Mouse (Mus musculus) 3134 (cell line): ENCODE results near the gene Fzr1.

Source experiments
- DNase-seq: peaks from one replicate; pipeline ENCODE4 v3.0.0-alpha.2; 2011; ENCODE audit warnings: low spot score; ENCODE audit not compliant: insufficient read length; ENCODE audit errors: extremely low read depth

Gene Fzr1

DNA sequence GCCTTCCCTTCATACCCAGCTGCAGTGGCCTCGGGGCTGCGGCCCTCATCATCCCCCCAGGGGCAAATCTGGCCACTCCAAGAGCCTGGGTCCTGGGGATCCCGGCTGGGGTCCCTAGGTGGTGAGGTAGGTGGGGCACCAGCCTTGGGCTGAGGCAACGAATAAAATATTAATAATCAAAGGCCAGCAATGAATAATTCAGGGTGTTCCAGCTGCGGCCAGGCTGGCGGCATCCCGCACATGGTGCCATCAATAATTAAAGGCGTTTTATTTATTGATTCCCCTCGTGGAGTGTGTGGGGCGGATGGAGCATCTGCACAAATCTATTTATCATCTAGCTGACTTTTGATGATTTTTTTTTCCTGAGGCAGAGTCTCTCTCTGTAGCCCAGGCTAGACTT, 25.2 kb upstream of the Fzr1 start:
- no peak for DNase-seq

DNA sequence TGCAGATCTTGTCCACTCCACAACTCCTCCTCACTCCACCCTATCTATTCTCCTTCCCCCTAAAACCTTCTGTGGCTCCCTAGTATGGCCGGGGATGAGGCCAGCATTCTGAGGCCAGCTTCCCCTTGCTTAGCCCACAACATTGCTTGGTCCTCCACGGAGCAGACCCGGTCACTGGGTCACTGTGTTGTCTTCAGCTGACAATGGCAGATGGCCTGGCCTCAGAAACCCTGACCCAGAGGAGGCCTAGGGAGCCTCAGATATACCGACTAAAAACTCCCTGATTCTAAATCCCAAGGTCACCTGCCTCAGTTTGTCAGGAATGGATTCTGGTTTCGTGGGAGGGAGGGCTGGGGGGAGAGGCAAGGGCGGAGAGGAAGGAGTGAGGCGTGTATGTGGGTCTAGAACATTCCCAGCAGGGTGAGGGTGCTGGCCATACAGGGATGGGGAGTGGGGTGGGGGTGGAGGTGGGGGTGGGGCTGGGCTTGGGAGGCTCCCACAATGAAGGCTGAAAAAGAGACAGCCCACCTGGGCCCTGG, 24.0 kb upstream of the Fzr1 start:
- no peak for DNase-seq

DNA sequence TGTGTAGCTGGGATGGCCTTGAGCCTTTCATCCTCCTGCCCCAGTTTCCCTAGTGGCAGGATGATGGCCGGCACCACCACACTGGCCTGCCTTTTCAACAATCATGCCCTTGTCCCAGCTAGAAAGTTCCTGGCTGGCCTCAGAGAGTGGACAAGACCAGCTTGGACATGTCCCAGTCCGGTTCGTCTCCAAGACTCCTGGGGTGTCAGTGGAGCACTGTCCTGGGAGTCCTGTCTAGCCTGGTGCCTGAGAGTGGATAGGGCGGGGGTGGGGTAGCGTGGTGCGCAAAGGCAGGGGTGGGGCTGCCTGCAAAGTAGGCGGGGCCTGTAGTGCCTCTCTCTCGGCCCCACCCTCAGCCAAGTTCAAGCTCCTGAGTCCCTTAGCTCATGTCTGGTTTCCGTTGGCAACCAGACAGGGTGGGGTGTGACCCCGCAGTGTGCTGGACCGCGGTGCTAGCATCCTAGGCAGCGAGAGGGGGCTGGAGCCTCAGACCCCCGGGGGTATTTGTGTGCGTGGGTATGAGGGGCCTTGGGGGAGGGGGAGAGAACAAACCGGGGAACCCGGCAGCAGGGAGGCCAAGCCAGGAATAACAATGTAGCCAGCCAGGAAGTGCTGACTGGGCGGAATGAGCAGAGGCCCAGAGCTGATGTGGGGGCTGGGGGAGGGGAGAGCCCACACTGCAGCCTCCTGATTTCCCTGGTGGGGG, 23.4 kb upstream of the Fzr1 start:
- no peak for DNase-seq

- no peak for DNase-seq
These were observed 22.8 kb upstream of the Fzr1 start for GRCm38 (mm10) chr10:81401205-81401520.

GRCm38 (mm10) chr10:81400371-81401204, 22.3 kb upstream of the Fzr1 start:
- no peak for DNase-seq

DNA sequence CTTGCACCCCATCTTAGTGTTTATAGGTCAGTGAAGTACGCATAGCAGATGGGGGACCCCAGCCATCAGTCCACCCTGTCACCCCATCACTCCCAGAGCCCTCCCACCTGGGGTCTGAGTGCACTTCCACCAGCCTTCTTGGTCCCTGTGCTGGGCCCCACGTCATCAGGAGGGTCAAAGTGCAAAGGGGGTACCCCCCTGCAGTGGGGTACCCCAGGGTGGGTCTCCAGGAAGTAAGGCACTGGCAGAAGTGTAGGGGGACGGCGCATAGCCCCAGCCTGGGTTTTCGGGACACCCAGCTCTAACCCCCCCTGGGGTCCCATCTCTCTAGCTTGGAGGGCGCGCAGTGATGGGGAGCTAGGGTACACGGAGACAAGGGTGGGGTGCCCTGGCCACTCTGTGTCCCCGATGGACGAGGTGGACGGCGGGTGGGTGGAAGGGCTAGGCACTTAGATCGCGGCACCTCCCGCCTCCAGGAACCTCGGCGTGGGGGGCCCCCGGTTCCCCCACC, 21.5 kb upstream of the Fzr1 start:
- DNase-seq, result no peak

GRCm38 (mm10) chr10:81399296-81399695, 21.0 kb upstream of the Fzr1 start:
- DNase-seq, result no peak

- no peak for DNase-seq
These were observed 18.4 kb upstream of the Fzr1 start for GRCm38 (mm10) chr10:81396749-81397148.

DNA sequence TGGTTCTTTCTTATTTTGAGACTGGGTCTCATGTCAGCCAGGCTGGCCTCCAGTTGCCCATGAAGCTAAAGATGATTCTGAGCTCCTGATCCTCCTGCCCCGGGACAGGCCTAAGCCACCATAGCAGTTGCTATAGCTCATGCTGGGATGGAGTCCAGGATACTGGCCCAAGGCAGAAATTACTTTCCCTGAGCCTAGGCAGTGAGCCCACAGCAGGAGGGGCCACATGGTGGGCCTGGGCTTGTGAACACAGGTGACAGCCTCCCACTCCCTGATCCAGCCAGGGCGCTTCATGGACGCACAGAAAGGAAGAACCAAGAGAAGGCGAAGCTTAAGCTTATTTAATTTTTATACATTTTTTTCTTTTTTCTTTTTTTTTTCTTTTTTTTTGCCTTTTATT, 17.5 kb upstream of the Fzr1 start:
- DNase-seq, result no peak

DNA sequence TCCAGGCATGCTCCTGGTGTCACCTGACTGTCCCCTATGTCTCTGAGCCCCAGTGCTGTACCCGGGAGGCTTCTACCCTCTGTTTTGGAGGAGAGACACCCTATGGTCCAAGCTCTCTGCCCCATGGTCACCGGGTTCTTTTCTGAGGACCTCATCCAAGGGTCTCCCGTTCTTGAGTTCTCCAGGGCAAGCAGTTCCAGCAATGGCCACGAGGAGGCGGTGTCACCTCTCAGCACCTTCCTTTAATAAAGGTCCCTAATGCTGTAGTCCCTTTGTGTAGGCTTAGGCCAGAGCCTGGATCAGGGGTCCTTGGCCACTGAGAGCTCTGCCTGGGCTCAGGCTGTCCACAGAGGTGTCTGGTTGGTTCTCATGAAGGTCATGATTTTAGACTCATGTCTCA, 16.8 kb upstream of the Fzr1 start:
- DNase-seq, result no peak

GRCm38 (mm10) chr10:81393456-81394063, 15.2 kb upstream of the Fzr1 start:
- no peak for DNase-seq

GRCm38 (mm10) chr10:81392781-81393185, 14.5 kb upstream of the Fzr1 start, which contains the start of gene Smim24:
Gene Smim24, plus strand, starts transcription at chr10:81393051.
- no peak for DNase-seq

- DNase-seq, result no peak
These were observed 14.0 kb upstream of the Fzr1 start for GRCm38 (mm10) chr10:81392270-81392669.

- DNase-seq, result no peak
These were observed 12.3 kb upstream of the Fzr1 start for GRCm38 (mm10) chr10:81390678-81390965.

DNA sequence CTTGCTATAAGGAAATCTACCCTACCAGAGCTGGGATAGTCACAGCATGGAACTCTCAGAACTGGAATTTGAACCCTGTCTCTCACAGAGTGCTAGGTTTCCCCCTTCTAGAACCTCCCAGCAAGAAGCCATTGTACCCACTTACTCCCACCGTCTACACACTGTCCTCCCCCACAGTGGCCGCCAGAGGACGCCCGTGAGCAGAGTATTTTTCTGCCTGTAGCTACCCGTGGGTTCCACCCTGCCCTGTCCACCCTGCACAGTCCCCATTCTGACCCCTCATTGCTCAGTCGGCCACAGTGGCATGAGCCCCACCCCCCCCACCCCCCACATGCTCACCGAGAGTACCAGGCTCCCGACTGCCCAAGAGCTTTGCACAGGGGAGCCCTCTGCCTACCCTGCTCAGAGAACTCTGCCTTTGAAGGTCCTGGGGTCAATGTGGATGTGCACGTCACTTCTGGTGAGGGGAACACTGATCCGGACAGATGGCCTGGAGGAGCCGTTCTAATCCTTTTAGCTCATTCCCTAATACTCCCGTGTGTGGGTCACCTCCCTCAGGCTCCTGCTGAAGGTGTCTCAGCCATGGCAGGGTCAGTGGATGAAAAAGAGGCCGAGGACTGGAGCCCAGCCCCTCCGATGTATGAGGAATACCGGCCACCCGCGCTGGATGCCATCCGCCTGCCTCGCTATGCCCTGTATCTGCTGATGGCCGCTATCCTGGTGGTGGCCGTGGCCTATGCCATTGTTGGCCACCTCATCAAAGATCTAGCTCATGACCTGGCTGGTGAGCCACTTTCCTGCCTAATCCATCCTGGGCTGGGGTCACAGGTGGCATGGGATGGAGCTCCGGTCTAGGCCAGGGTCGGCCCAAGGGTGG, 11.7 kb upstream of the Fzr1 start:
- no peak for DNase-seq

DNA sequence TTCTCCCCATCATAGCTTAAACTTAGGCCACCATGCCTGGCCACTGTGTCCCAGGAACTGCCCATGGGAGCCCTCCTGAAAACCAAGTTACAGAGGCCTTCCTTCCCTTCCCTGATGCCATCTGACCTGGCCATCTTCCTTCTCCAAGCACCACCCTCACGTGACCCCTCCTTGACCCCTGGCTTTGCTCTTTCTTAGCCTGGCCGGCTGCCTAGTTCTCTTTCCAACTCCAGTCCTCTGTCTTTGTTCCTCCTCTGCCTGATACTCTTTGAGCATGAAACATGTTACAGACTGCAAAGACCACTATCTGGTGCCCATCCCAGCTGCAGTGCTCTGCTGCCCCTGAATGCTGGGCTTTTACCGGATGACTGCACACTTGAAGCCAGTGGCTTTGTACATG, 11.1 kb upstream of the Fzr1 start:
- no peak for DNase-seq

GRCm38 (mm10) chr10:81388505-81389055, 10.3 kb upstream of the Fzr1 start, which contains the start of gene Gm48552:
Gene Gm48552, plus strand, starts transcription at chr10:81389005.
- no peak for DNase-seq

DNA sequence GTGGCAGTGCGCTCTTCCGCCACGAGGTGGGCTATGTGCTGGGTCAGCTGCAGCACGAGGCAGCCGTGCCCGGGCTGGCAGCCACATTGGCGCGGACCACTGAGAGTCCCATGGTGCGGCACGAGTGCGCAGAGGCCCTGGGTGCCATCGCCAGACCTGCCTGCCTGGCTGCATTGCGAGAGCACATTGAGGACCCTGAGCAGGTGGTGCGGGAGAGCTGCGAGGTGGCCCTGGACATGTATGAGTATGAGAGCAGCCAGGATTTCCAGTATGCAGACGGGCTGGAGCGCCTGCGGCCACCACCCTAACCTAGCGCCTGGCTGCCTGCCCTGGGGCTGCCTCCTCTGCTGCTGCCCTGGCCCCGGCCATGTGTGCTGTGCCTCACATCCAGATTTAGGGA, 9.4 kb upstream of the Fzr1 start:
- no peak for DNase-seq

- DNase-seq, result no peak
These were observed 7.4 kb upstream of the Fzr1 start for GRCm38 (mm10) chr10:81385603-81386306.

- no peak for DNase-seq
These were observed 6.3 kb upstream of the Fzr1 start for GRCm38 (mm10) chr10:81384605-81384982.
